Mouse (Mus musculus) monocyte, adult 2 months (primary cell): ENCODE results near the gene Slc7a6.

ENCODE experiments used
- DNase-seq, 2 experiments: peaks; one replicate each; pipeline ENCODE4 v3.0.0; 2022; ENCODE audit warnings: low spot score in 2 of 2, low read depth in 1 of 2

The Slc7a6 gene

DNA sequence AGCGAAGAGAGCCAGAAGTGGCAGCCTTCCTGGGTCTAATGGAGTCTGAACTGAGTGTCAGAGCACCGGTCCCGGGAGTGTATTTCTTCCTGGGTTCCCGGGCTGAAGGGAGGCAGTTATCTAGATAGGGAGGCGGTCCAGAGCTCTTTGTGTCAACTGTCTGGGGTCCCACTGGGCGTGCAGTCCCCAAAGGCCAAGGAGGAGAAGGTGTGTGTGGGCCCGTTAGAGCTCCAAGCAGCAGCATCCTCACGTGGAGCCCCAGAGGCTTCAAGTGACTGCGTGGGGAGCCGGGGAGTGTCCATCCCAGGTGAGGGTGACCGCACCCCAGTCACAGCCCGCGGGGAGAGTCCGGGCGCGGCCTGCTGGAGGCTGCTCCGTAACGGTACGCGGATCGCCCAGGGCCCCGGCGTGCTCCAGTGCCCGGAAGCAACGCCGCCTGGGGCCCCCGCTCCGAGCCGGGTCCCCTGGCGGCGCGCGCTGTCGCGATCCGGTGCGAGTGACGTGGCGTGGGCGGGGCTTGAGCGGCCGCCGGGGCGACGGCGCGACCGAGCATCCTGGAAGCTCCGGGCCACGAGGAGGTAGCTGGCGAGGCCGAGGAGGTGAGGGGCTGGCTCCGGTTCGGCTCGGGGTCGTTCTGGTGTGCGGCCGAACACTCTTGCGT is at the start of gene Slc7a6:
Gene Slc7a6, plus strand, starts transcription at position 502 of the 661 bp plus-strand sequence.
- peak in 1 of 2 experiments; percentile 73 for DNase-seq

DNA sequence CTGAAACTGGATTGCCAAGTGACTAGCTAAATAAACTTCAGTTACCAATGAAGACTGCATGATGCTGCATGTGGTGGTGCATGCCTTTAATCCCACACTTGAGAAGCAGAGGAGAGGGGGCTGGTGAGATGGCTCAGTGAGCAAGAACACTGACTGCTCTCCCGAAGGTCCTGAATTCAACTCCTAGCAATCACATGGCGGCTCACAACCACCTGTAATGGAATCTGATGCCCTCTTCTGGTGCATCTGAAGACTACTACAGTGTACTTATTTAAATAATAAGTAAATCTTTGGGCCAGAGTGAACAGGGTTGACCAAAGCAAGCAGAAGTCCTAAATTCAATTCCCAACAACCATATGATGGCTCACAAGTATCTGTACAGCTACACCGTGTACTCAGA is 45.2 kb upstream of the Slc7a6 start:
- no peak for DNase-seq

DNA sequence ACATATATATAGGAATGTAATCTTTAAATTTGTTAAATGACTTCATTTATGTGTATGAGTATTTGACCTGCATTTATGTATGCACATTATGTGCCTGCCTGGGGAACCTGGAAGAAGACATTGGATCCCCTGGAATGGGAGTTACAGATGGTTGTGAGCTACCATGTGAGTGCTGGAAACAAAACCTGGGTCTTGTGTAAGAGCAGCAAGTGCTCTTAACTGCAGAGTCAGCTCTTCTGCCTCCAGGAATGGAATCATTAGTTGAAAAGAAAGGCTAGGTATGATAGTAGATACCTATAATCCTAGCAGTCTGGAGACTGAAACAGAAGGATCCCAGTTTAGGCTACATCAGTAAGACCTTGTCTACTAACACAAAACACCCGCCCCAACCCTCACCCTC is 42.6 kb upstream of the Slc7a6 start:
- DNase-seq: no peak

DNA sequence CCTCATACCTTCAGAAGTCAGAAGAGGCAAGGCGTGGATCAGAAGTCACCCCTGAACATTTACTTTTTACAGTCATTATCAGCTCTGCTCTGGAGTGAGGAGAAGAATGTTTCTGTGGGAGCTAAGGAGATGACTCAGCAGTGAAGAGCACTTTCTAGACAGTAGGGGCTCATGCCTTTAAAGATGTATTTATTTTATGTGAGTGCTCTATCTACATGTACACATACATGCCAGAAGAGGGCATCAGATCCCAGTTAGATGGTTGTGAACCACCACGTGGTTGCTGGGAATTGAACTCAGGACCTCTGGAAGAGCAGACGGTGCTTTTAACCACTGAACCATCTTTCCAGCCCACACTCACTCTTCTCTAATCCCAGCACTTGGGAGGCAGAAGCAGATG is 41.6 kb upstream of the Slc7a6 start:
- no peak for DNase-seq

DNA sequence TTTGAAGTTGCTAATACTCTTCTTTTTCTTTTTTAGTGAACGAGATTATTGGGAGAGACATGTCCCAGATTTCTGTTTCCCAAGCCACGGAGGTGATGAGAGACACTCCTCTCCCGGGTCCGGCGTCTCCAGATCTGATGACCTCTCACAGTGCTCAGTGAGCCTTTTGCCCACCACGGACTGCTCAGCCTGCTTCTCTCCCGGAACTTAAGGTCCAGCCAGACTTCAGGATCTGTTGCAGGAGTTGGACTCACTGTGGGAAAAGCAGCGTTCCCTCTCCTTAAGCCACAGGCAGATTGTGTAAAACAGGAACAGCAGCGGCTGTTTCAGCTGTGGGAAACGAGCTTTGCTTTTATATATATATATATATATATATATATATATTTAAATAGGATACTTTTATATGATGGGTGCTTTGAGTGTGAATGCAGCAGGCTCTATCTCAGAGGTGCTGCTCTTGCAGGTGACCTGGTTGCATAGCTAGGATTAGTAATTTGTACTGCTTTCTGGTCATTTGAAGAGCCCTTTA is 40.7 kb upstream of the Slc7a6 start:
- no peak for DNase-seq

DNA sequence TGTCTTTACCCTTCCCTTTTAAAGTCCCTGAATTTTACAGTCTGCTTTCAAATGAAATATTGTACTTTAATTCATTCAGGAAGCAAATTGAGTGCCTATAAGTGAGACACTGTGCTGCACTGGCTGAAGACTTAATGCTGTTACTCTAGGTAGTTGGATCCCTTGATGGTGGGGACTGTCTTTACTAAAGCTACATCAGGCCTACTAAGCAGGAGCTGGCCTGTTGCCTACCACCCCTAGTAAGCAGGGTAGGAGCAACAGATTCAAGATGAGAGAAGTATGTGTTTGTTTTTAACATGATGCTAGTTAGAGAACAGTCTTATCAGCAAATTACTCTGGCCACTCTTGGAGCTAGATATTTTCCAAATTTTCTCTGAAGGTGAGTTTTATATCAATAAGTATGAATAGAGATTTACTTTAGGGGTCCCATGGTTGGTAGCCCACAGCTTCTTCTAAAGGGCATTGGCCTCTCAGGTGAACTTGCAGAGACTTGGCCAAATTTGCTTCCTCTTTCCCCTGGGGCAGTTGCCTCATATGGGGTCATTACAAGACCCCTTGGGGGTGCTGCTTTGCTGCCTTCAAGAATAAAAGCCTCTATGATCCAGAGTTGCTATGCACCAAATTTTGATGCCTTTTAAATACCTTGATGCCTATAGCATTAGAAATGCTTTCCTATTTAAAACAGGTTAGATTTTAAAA is 39.3 kb upstream of the Slc7a6 start:
- DNase-seq: no peak

DNA sequence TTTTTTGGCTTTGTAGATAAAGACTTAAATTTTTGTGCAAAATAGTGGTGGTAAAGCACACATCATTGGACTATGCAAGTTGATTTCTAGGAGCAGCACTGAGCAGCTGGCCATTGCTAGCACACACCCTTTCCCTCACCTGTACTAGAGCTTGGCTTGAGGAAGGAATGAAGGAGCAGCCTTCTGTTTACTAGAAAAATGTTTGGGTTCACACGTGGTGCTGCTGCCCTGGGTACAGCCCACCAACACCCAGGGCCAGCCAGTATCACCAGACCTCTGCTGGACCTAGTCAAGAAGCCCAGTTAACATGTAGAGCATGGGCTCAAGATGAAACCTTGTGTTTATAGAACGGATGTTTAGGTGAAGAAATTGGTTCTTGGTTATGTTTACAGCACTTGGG is 38.7 kb upstream of the Slc7a6 start:
- no peak for DNase-seq

DNA sequence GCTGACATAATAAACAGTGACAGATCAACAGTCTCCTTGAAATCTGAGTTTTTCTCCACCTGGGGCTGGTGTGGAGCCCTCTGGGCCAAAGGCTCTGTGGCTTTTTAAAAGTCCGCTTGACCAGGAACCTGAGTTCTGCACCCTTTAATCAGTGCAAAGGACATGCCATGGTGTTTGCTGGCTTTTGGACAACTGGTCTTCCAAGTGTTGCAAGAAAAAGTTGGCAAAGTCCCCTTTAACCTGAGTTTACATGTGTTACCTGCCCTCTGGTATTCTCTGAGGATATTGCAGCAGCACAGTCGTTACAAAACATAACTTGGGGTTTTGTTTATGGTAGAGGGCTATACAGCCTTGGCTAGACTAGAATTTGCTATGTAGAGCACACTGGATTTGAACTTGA is 38.2 kb upstream of the Slc7a6 start:
- DNase-seq: no peak

DNA sequence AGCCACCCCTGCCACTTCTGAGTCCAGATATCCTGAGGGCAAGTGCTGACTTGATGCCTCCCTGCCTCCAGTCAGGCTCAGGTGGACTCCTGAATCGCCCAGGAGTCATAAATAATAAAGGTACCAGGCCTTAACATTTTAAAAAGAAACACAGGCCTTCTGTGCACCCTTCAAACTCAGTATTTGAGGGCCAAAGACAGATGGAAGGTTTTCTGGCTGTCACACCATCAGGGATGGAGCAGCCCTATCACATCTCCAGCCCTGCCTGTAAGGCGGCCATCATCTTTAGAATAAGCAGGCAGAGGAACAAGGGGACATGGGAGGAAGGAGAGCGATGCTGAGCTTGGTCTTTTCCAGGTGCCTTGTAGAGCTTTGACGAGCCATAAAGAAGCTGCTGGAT is 37.6 kb upstream of the Slc7a6 start:
- DNase-seq: no peak

DNA sequence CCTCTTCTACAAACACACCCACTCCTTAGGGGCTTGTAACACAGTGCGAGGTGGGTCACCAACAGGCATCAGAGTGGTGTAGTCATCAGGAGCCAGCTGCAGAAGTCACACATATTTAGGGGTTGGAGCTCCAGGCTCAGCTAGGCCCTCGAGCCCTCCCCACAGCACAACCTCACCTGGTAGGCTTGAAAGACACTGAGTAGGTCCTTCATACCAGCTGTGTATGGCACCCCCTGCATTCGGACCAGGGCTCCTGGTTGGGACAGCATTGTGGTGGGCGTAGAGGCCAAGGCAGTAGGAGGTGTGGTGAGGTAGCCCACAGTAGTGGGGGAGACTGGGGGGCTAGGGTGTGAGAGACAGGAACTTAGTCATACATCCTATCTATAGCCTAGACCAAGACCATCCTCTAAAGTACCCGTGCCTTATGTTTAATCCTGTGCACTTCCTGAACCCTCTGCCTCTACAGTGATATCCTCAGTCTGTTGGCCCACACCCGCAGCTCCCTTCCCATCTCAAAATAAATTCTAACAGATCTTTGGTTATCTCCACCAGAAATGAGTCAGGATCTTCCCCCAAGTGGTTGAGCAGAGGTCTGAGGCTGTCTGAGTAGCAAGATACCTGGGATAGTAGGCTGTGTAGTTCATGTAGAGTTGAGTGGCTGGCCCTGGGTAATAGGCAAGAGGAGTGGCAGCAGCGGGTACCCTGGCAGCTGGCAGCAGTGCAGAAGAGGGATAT is 37.0 kb upstream of the Slc7a6 start:
- DNase-seq: no peak

DNA sequence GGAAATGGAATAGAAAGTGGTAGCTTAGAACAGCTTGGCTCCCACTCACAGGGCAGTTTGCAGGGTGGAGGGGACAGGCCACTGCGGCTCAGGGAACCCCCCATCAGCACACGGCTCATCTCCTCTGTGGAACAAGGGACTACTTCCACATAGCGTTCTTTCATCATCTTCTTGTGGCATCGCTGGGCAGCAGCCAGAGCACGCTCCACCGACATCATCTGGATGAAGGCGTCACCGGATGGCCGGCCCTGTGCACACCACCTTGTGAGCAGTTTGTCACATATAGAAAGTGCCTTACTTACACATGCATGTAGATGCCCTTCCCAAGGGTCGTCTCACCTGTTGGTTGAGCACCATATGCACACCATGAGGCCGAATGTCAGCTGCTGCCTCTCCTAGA is 36.3 kb upstream of the Slc7a6 start:
- DNase-seq: no peak

DNA sequence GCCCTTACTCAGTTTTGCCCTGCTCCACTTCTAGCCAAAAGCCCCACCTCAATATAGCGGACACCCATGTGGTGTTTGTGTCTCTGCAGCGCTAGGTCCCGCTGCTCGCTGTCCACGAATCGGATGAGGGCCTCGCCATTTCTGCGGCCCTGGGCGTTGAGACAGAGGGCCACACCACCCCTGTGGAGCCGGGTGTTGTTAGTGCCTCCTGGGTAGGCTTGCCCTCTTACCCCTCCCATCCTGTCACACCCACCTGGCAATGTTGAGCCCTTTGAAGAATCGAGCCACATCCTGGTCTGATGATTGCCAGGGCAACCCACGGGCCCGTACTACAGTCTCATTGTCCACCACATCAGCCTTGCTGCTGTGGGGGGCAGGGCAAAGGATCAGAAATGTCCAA is 35.1 kb upstream of the Slc7a6 start:
- DNase-seq: no peak

DNA sequence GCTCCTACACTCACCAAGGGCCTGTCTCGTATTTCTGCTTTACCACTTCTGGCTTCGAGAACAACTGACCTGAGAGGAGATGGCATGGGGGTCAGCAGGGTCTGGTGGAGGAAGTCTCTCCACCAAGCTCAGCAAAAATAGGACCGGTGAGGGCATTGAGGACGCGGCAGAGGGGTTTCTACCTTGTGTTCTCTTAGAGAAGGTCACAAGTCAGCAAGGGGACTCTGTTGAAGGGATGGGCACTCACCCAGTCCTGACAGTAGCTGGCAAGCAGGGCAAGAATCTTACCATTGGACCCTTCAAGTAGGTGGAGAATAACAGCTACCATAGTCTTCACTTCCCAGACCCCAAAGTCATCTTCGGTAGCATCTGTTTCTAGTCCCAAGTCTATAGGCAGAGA is 34.7 kb upstream of the Slc7a6 start:
- no peak for DNase-seq

DNA sequence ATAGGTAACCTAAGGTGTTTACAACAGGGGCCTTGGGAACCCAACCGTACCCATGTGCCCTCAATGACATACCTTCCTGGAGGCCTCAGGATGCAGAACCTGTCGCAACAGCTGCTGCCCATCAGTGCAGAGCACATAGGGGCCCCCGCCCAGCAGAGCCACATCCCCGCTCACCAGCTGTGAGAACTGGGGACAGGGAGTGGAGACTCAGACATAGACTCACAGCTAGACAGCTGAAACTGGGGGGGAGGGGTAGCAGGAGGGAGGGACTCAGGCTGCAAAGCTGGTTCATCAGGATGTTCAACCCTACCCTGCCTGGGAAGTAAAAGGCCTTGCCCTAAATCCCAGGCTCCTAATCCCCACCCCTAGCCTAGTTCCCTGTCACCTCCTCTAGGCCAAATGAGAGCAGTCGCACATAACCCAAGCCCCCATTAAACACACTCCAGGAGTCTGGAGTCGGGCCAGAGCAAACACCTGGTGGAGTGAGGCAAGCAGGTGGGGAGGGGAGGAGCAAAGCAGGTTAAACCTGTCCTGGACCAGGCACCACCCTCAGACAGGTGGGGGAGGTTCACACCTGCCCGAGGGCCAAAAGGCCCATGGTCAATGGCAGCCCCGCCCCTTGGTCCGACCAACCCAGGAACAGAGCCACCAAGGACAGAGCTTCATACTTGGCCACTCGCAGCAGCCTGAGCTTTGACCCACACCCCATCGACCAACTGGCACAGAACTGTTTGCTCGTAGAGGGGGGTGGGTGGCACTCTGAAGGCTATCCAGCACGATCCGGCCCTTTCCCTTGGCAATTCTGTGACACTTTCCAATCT is 33.7 kb upstream of the Slc7a6 start:
- DNase-seq: no peak

DNA sequence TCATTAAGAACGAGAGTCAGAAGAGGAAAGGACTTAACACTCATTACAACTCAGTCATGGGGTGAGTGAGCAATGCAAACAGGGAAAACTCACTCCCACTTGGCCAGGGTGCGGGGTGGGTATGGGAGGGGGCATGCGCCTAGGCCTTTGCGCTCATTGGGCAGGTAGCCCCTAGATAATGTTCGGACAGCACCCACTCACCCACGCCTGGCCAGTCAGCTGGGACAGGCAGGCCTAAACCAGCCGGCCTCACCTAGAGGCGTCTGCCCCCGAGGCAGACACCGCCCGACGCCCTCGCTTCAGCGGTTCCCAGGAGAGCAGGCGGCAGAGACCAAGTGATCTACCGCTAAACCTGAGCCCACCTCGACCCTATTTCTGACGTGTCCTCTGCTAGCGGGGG is 33.0 kb upstream of the Slc7a6 start:
- DNase-seq: no peak

DNA sequence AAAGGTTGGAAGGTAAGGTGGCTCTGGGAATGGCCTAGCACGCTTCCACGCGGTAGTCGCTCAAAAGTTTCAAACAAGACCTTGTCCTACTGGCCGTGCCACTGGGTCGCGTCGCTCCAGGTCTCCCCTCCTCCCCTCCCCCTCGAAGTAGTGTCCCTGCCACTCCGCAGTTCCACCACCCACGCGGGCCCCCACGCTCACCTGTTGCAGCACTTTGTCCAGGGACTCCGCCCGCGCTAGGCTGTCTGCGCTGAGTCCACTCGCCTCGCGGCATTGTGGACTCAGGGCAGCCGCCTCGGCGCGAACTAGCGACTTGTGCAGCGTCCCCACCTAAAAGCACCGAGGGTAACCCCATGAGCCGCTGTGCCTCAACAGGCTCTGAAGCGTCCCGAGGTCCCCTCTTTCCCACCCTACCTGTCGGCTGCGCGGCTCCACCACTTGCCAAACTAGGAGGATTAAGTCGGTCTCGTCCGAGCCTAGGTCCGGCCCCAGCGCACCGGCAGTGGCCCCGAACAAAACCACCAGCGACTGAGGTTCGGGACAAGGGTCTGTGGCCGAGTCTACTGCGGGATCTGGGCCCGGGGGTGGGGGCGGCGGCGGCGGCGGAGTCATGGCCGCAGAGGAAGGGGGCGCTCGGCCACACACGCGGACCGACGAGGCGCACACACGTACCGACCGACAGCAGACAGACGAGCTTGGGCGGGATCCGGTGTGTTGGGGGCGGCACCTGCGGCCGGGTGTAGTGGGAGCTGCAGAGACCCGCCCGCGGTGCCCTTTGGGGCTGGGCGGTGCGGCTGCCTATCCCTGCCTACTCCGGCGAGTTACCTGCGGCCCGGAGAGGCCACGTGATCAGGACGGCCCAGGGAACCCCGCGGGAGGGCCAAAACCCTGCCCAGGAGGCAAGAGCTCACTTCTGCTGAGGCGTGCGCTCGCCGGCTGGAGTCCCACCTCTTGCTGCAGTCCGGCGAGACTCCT is 32.2 kb upstream of the Slc7a6 start, which contains the start of gene Esrp2:
Gene Esrp2, minus strand, starts transcription at position 819 of the 975 bp plus-strand sequence.
- DNase-seq: no peak

DNA sequence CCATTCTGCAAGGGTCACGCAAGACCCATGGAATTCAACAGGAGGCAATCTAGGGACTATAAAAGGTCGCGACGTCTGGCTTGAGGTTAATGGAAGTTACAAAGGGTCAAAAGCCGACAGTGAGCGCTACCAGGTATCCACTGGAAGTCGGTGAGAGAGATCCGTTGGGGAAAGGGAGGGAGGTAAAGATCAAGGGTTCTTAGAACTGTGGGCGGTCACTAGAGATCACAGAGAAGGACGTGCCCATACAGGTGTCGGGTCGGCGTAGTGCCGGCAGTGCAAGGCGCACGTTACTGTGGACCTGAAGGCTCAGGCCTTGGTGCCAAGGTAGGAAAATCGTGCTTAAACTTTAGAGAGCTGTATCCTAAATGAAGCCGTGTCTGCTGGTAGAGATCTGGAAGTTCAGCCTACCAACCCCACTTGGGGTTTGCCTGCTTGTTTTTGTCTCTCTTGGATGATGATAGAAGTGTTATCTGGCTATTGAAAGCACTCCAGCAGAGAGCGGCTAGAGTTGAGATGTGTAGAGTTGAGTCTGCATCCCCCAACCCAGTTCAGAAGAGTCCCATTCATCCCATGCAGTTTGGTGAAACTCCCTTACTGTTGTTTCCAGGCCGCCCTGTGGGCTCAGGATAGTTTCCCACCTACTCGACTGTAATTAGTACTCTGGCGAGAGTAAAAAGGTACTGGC is 31.3 kb upstream of the Slc7a6 start:
- DNase-seq: no peak

DNA sequence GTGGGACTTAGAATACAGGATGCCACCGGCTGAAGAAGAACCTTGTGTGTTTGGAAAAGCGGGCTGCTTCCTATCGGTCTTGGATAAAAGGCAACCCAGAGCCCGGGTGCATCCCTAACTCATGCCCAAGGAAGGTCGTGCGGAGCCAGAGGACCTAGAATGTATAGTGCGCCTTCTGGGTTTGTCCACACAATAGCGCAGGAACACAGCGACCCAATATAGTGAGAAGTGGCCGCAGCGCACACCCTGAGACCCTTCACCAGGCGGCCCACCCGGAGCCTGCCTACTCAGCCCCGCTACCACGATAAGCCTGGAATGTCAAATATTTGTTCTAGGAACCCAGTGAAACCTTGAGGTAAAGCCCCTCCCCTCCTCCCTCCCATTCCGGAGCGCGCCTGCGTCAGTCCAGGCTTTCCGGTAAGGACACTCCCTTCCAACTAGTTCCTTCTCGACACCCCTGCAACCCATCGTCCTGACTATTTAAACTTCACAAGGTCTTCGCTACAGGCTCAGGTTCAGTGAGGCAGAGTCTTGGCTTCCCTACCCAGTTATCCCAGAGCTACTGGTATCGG is 30.7 kb upstream of the Slc7a6 start:
- DNase-seq: no peak

DNA sequence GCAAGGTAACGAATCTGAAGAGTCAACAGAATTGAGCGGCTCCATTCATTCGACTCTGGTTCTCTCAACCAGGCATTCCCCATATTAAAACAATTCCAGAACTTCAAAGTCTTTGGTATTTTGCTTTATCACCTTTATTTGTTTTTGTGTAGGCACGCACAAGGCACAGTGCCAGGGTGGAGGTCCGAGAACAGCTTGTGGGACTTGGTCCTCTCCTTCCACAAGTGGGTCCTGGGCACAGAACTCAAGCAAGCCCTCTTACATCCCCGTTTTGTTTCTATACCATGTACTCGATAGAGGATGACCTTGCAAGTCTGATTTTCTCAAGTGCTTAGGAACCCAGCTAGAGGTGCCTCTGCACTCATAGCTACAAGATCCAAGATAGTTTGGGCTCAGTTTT is 30.0 kb upstream of the Slc7a6 start:
- no peak for DNase-seq
